ENCODE assay signal across 9 mouse cellular contexts in genomic region chr12:40221611-40222010, GRCm38 (mm10). TPM values are rescaled to one million over a fixed set of nuclear protein-coding genes. Genes with fewer than 3 reads are reported as not detected.
A peak's percentile ranks its signal among the peaks of the same experiment; 100 is the strongest.
DNase-seq lines count a peak whose midpoint lies in the region; ATAC-seq and TF ChIP-seq lines count a peak whose summit lies in the region.
"Had no signal": no experiment of that assay in that cellular context is flagged by ENCODE, and none has a peak within 500 bp of the region (broad histone marks: within the 10 kb centered on the region; RNA-seq: fewer than 3 reads in every experiment).

No protein-coding gene starts in this region.

- no peaks in the 10 kb centered on the region for H3K27me3 ChIP-seq in heart, embryonic 13.5 days (replicated peaks)
- H3K27me3 ChIP-seq in G1E (ENCODE audit: insufficient read depth, low read length) = no peaks in the 10 kb centered on the region
- H3K27me3 ChIP-seq in hindbrain, embryonic 11.5 days (ENCODE audit: control insufficient read depth, insufficient read depth, low read length) = no peaks in the 10 kb centered on the region
- no peaks in the 10 kb centered on the region for H3K27me3 ChIP-seq in midbrain, embryonic 12.5 days
- H3K27me3 ChIP-seq: Patski had no signal

- H3K4me3 ChIP-seq in heart, embryonic 13.5 days = peak overlapping the region; percentile 99
- H3K4me3 ChIP-seq in G1E (ENCODE audit: low read depth, low read length) = peak overlapping the region; percentile 86
- peak overlapping the region; percentile 97 for H3K4me3 ChIP-seq in hindbrain, embryonic 11.5 days (ENCODE audit: low read depth, low read length)
- H3K4me3 ChIP-seq in midbrain, embryonic 12.5 days = peak overlapping the region; percentile 77

- no peak for TF ChIP-seq CTCF in G1E (IDR thresholded peaks at IDR 0.05; ENCODE audit: low read depth, low read length)

- no peak for ATAC-seq in heart, embryonic 13.5 days (ENCODE audit: extremely low read depth, insufficient number of reproducible peaks, low FRiP score, low TSS enrichment)
- no peak for ATAC-seq in G1E (ENCODE audit: extremely low read depth, insufficient number of reproducible peaks, low FRiP score, poor library complexity, severe bottlenecking)
- ATAC-seq in hindbrain, embryonic 11.5 days (ENCODE audit: low FRiP score) = no peak
- no peak for ATAC-seq in midbrain, embryonic 12.5 days (ENCODE audit: low FRiP score, low read depth)

- H3K9ac ChIP-seq in heart, embryonic 13.5 days = peak overlapping the region; percentile 99
- peak overlapping the region; percentile 93; the same call in 1 of the 2 replicates for H3K9ac ChIP-seq in hindbrain, embryonic 11.5 days (ENCODE audit: low read depth, low read length)
- H3K9ac ChIP-seq in midbrain, embryonic 12.5 days (replicated peaks) = peak overlapping the region; percentile 91

- 7% methylated on average over 5 of the region's 5 CpGs for WGBS in heart, embryonic 13.5 days
- 24% methylated on average over 5 of the region's 5 CpGs for WGBS in hindbrain, embryonic 11.5 days
- WGBS in midbrain, embryonic 12.5 days = 23% methylated on average over 5 of the region's 5 CpGs

- H3K27ac ChIP-seq in heart, embryonic 13.5 days (replicated peaks) = peak overlapping the region; percentile 100
- no peak overlapping the region for H3K27ac ChIP-seq in hindbrain, embryonic 11.5 days (ENCODE audit: low read depth, low read length)
- H3K27ac ChIP-seq in midbrain, embryonic 12.5 days (replicated peaks) = peak overlapping the region; percentile 90

- intact Hi-C loops in heart, postnatal 14 days (cut with DNase I) = no loop called here

- DNase-seq in heart, postnatal 14 days = no peak
- no peak for DNase-seq in G1E (ENCODE audit: low spot score)
- no peak for DNase-seq in hindbrain, embryonic 11.5 days (ENCODE audit: low spot score)
- DNase-seq in adrenal gland, adult 2 months = no peak
- no peak for DNase-seq in urinary bladder, adult 2 months (ENCODE audit: low spot score)
- DNase-seq in right cerebral cortex, postnatal 4 days = no peak

- H3K4me1 ChIP-seq in heart, embryonic 13.5 days = peaks cover 34% of the 10 kb centered on the region
- peaks cover 51% of the 10 kb centered on the region for H3K4me1 ChIP-seq in G1E (ENCODE audit: insufficient read depth, low read depth, low read length)
- H3K4me1 ChIP-seq in hindbrain, embryonic 11.5 days (replicated peaks; ENCODE audit: control insufficient read depth, insufficient read depth, low read length) = no peaks in the 10 kb centered on the region
- peaks cover 21% of the 10 kb centered on the region for H3K4me1 ChIP-seq in midbrain, embryonic 12.5 days

- no peaks in the 10 kb centered on the region for H3K9me3 ChIP-seq in heart, embryonic 13.5 days
- H3K9me3 ChIP-seq in G1E (replicated peaks) = no peaks in the 10 kb centered on the region
- H3K9me3 ChIP-seq in hindbrain, embryonic 11.5 days (ENCODE audit: control insufficient read depth, low read length) = no peaks in the 10 kb centered on the region
- no peaks in the 10 kb centered on the region for H3K9me3 ChIP-seq in midbrain, embryonic 12.5 days

- H3K36me3 ChIP-seq in heart, embryonic 13.5 days = peaks cover 11% of the 10 kb centered on the region
- H3K36me3 ChIP-seq in G1E (replicated peaks) = peaks cover 22% of the 10 kb centered on the region
- H3K36me3 ChIP-seq in hindbrain, embryonic 11.5 days (ENCODE audit: control insufficient read depth, insufficient read depth, low read length) = no peaks in the 10 kb centered on the region
- H3K36me3 ChIP-seq in midbrain, embryonic 12.5 days = peaks cover under 1% of the 10 kb centered on the region

- H3K4me2 ChIP-seq in heart, embryonic 13.5 days = peak overlapping the region; percentile 84
- peak overlapping the region; percentile 57 for H3K4me2 ChIP-seq in hindbrain, embryonic 11.5 days (replicated peaks; ENCODE audit: low read depth, low read length)
- H3K4me2 ChIP-seq in midbrain, embryonic 12.5 days (replicated peaks) = peak overlapping the region; percentile 67

RNA-seq across cellular contexts. Expression of gene Lsmem1, which starts 22.3 kb away (rescaled TPM):
- 26.9 and 28.1 TPM in 2 replicates for polyA plus RNA-seq in heart, embryonic 13.5 days (2015; fragmentation: Nextera tagmentation; extraction: Ambion mirVana)
- total RNA-seq in heart, postnatal 14 days (2021) = 10 to 100 TPM; 21.6 to 24.4 TPM
- total RNA-seq in G1E (2014; fragmentation: Nextera tagmentation) = not detected in 2 replicates
- total RNA-seq in G1E (2017) = 0.23 and 0.44 TPM in 2 replicates
- not detected in 2 replicates for polyA plus RNA-seq in G1E (2012)
- polyA plus RNA-seq in hindbrain, embryonic 11.5 days (2014; fragmentation: Nextera tagmentation; extraction: Ambion mirVana) = 0.08 TPM in 1 of 2 replicates, not detected in the other
- not detected in 2 replicates for polyA plus RNA-seq in midbrain, embryonic 12.5 days (2016; fragmentation: Nextera tagmentation; extraction: Ambion mirVana)
- under 1 TPM in 1 of 2 experiments, not detected in 1; 0.12 TPM for total RNA-seq in adrenal gland, adult 2 months (2021)
- not detected in 2 replicates for polyA plus RNA-seq in adrenal gland, adult 2 months (2012; rRNA removed)
- polyA plus RNA-seq in urinary bladder, adult 2 months (2012; rRNA removed) = 0.06 and 0.08 TPM in 2 replicates
- polyA plus RNA-seq: Patski had no signal

RNA-seq across cellular contexts. Expression of gene Ifrd1, which starts 26.7 kb away (rescaled TPM):
- polyA plus RNA-seq in heart, embryonic 13.5 days (2015; fragmentation: Nextera tagmentation; extraction: Ambion mirVana) = 98.0 and 98.2 TPM in 2 replicates
- total RNA-seq in heart, postnatal 14 days (2021) = 100 to 1,000 TPM in 1 of 2 experiments, 10 to 100 TPM in 1; 99.6 to 111 TPM
- 151 and 234 TPM in 2 replicates for total RNA-seq in G1E (2014; fragmentation: Nextera tagmentation)
- total RNA-seq in G1E (2017) = 186 and 190 TPM in 2 replicates
- 86.6 and 129 TPM in 2 replicates for polyA plus RNA-seq in G1E (2012)
- polyA plus RNA-seq in hindbrain, embryonic 11.5 days (2014; fragmentation: Nextera tagmentation; extraction: Ambion mirVana) = 200 and 204 TPM in 2 replicates
- 178 and 182 TPM in 2 replicates for polyA plus RNA-seq in midbrain, embryonic 12.5 days (2016; fragmentation: Nextera tagmentation; extraction: Ambion mirVana)
- total RNA-seq in adrenal gland, adult 2 months (2021) = 100 to 1,000 TPM; 149 to 180 TPM
- polyA plus RNA-seq in adrenal gland, adult 2 months (2012; rRNA removed) = 40.2 and 58.2 TPM in 2 replicates
- 49.8 and 63.7 TPM in 2 replicates for polyA plus RNA-seq in urinary bladder, adult 2 months (2012; rRNA removed)

Comparison
In these comparisons a context has a peak if more than half of its experiments do, and no peak if none do; other contexts are left out.
1. RNA of gene Lsmem1, which starts 22.3 kb away (polyA plus RNA-seq): 26.9 to 28.1 TPM in heart, embryonic 13.5 days; 0.06 to 0.08 TPM in urinary bladder, adult 2 months, 0.08 TPM in hindbrain, embryonic 11.5 days, not detected in midbrain, embryonic 12.5 days, not detected in G1E and not detected in adrenal gland, adult 2 months; every median in the first group is over 10 times any median in the second.
2. Peak in every context shown above with its lines, with median percentiles within 50 percentile points of each other: H3K4me2 ChIP-seq, H3K4me3 ChIP-seq and H3K9ac ChIP-seq.